Mouse (Mus musculus) CH12.LX (cell line): Measurements from ENCODE around the gene Rictor. TPM values are rescaled to one million over a fixed set of nuclear protein-coding genes. Genes with fewer than 3 reads are reported as not detected.

Source experiments
- DNase-seq: peaks from one replicate; pipeline ENCODE4 v3.0.0-alpha.2; 2013; ENCODE audit errors: extremely low read depth
- H3K27ac ChIP-seq: 2 replicates; pipeline ENCODE4 v1.5.1; 2012; ENCODE audit warnings: low read depth, mild to moderate bottlenecking, control low read depth, moderate library complexity; ENCODE audit not compliant: insufficient read depth
- H3K27me3 ChIP-seq: replicated peaks from 2 replicates; pipeline ENCODE3; 2012; ENCODE audit warnings: inconsistent platforms
- H3K36me3 ChIP-seq, 2 experiments: replicated peaks in 1 of 2; 2 replicates each; pipeline versions ENCODE3 to v1.6.1; 2012; ENCODE audit warnings: inconsistent platforms in 1 of 2, low read length in 1 of 2, mild to moderate bottlenecking in 1 of 2, mixed read lengths in 1 of 2, moderate library complexity in 1 of 2; ENCODE audit not compliant: control insufficient read depth in 1 of 2, insufficient read depth in 1 of 2
- H3K4me1 ChIP-seq, 2 experiments: 2 replicates each; pipeline ENCODE4 v1.6.1; 2012; ENCODE audit warnings: inconsistent platforms in 1 of 2, moderate library complexity in 1 of 2; ENCODE audit not compliant: insufficient read depth in 2 of 2, control insufficient read depth in 1 of 2
- H3K4me2 ChIP-seq: 2 replicates; pipeline ENCODE4 v1.6.1; 2012; ENCODE audit warnings: low read depth, mild to moderate bottlenecking, control low read depth; ENCODE audit not compliant: poor library complexity, insufficient read depth, severe bottlenecking
- H3K4me3 ChIP-seq, 3 experiments: fragments of 150-350 bp in 1 of 3; sonication (generic) in 1 of 3; replicated peaks in 1 of 3; 2 replicates each; pipeline versions ENCODE3 to v1.5.1; 2011 to 2012; ENCODE audit warnings: low read depth in 2 of 3, low read length in 2 of 3, mild to moderate bottlenecking in 2 of 3, moderate library complexity in 2 of 3, control low read depth in 1 of 3, improper control_type of control experiment in 1 of 3, inconsistent platforms in 1 of 3, mixed read lengths in 1 of 3; ENCODE audit not compliant: poor library complexity in 1 of 3
- H3K79me2 ChIP-seq: replicated peaks from 2 replicates; pipeline ENCODE4 v1.6.1; 2012; ENCODE audit warnings: mild to moderate bottlenecking, moderate library complexity; ENCODE audit not compliant: control insufficient read depth, poor library complexity, insufficient read depth, severe bottlenecking; ENCODE audit errors: extremely low read depth
- H3K9ac ChIP-seq: 2 replicates; pipeline ENCODE4 v1.6.1; 2012; ENCODE audit warnings: low read depth, mild to moderate bottlenecking, control low read depth, moderate library complexity; ENCODE audit not compliant: insufficient read depth
- H3K9me3 ChIP-seq: replicated peaks from 2 replicates; pipeline ENCODE3; 2012; ENCODE audit warnings: low read length, inconsistent platforms, mixed read lengths
- BHLHE40 ChIP-seq: IDR thresholded peaks from 2 replicates; pipeline ENCODE4 v1.6.1; 2011; ENCODE audit warnings: mild to moderate bottlenecking, low read depth, low read length, improper control_type of control experiment
- E2F4 ChIP-seq: IDR thresholded peaks from 2 replicates; pipeline ENCODE4 v1.6.1; 2011; ENCODE audit warnings: low read depth, low read length, improper control_type of control experiment; ENCODE audit not compliant: insufficient replicate concordance
- EP300 ChIP-seq: IDR thresholded peaks from 2 replicates; pipeline ENCODE4 v1.6.1; 2011; ENCODE audit warnings: low read length, improper control_type of control experiment
- GABPA ChIP-seq: IDR thresholded peaks from 2 replicates; pipeline ENCODE4 v1.6.1; 2012; ENCODE audit warnings: low read depth, low read length, improper control_type of control experiment, inconsistent platforms; ENCODE audit not compliant: insufficient replicate concordance
- HCFC1 ChIP-seq: IDR thresholded peaks from 2 replicates; pipeline ENCODE4 v1.6.1; 2012; ENCODE audit warnings: low read depth, mild to moderate bottlenecking, inconsistent platforms, low read length, improper control_type of control experiment
- JUN ChIP-seq: IDR thresholded peaks from 2 replicates; pipeline ENCODE4 v1.6.1; 2011; ENCODE audit warnings: low read depth, mild to moderate bottlenecking, low read length, improper control_type of control experiment, moderate library complexity; ENCODE audit not compliant: insufficient read depth
- KAT2A ChIP-seq: IDR thresholded peaks from 2 replicates; pipeline ENCODE4 v1.6.1; 2012; ENCODE audit warnings: low read length, improper control_type of control experiment, inconsistent platforms; ENCODE audit not compliant: insufficient replicate concordance
- MAX ChIP-seq: IDR thresholded peaks from 2 replicates; pipeline ENCODE4 v1.6.1; 2011; ENCODE audit warnings: low read length, improper control_type of control experiment
- MAZ ChIP-seq: IDR thresholded peaks from 2 replicates; pipeline ENCODE4 v1.6.1; 2012; ENCODE audit warnings: low read depth, mild to moderate bottlenecking, inconsistent platforms, low read length, improper control_type of control experiment, moderate library complexity
- MXI1 ChIP-seq: IDR thresholded peaks from 2 replicates; pipeline ENCODE4 v1.6.1; 2011; ENCODE audit warnings: mild to moderate bottlenecking, low read depth, low read length, improper control_type of control experiment
- MYC ChIP-seq: IDR thresholded peaks from 2 replicates; pipeline ENCODE4 v1.6.1; 2011; ENCODE audit warnings: low read depth, mild to moderate bottlenecking, improper control_type of control experiment, low read length
- PAX5 ChIP-seq: IDR thresholded peaks from 2 replicates; pipeline ENCODE4 v1.6.1; 2012; ENCODE audit warnings: low read length, inconsistent platforms, mixed read lengths
- RCOR1 ChIP-seq: conservative IDR thresholded peaks from 2 replicates; pipeline ENCODE4 v1.6.1; 2012; ENCODE audit warnings: low read depth, mild to moderate bottlenecking, inconsistent platforms, low read length, improper control_type of control experiment
- TBP ChIP-seq: conservative IDR thresholded peaks from 2 replicates; pipeline ENCODE4 v1.6.1; 2011; ENCODE audit warnings: low read depth, low read length, improper control_type of control experiment
- UBTF ChIP-seq: IDR thresholded peaks from 2 replicates; pipeline ENCODE4 v1.6.1; 2012; ENCODE audit warnings: low read depth, mild to moderate bottlenecking, inconsistent platforms, low read length, improper control_type of control experiment, moderate library complexity
- USF1 ChIP-seq: IDR thresholded peaks from 2 replicates; pipeline ENCODE4 v1.6.1; 2014; ENCODE audit warnings: low read depth, mild to moderate bottlenecking, inconsistent platforms, low read length, improper control_type of control experiment
- USF2 ChIP-seq: conservative IDR thresholded peaks from 2 replicates; pipeline ENCODE4 v1.6.1; 2011; ENCODE audit warnings: low read depth, low read length, improper control_type of control experiment
- ZKSCAN1 ChIP-seq: IDR thresholded peaks from 2 replicates; pipeline ENCODE4 v1.6.1; 2012; ENCODE audit warnings: low read depth, inconsistent platforms, low read length, improper control_type of control experiment, borderline replicate concordance
- ZNF384 ChIP-seq: IDR thresholded peaks from 2 replicates; pipeline ENCODE4 v1.6.1; 2012; ENCODE audit warnings: low read depth, low read length, improper control_type of control experiment, inconsistent platforms
- dilution Hi-C: fragments of 300-500 bp; cut with MboI; formaldehyde crosslinking; loops from 2 replicates; pipeline ENCODE4 v1.14.3; 2020; ENCODE audit warnings: low sequenced_read_pairs; ENCODE audit not compliant: extremely low pct_unique_long_range_greater_than_20kb, extremely low pct_ligation_motif_present
- in situ Hi-C: fragments of 300-500 bp; cut with MboI; formaldehyde crosslinking; loops from 3 replicates; pipeline ENCODE4 v1.14.3; 2019; ENCODE audit warnings: low sequenced_read_pairs, low pct_ligation_motif_present, low pct_unique_long_range_greater_than_20kb, mixed read lengths
- polyA plus RNA-seq: library from polyadenylated mRNA; unstranded; fragments of >175 nt; gene quantifications from 2 replicates; pipeline ENCODE4 v1.2.1, GENCODE M21; 2012; ENCODE audit warnings: low read depth; ENCODE audit not compliant: insufficient read length
- total RNA-seq, 2 experiments: library from RNA; depleted of rRNA; stranded (reverse); fragments of 300-350 nt in 1 of 2; fragments of >200 nt in 1 of 2; gene quantifications; 2 replicates each; pipeline ENCODE4 v1.2.3; 2012 to 2014

Gene Rictor
- total and polyA plus RNA-seq, 3 experiments = 7.1 to 8.0 (median 7.4) TPM

DNA sequence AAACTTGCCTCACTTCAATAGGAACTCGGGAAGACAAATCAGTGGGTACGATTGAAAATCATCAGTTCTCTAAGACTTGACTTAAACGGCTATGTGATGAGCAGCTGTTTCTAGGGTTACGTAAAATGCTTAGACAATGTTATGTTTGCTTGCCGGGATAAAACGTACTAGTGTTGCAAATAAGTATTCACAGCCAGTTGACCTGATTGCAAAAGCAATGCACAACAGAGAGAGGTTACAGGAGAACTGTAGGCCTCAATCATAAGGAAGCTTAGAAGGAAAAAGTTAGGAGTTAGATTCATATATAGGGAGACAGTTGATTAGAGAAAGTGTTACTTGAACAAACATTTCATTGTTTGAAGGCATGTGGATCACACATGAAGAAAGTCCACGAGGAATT lies 2.2 kb downstream of the Rictor start:
- H3K4me1 ChIP-seq = peaks cover 2 to 37% of the 10 kb centered on the region in 2 experiments; a peak in 2 of 4 replicates
- H3K79me2 ChIP-seq = peaks cover 47% of the 10 kb centered on the region
- TF ChIP-seq MYC = no peak
- TF ChIP-seq JUN = no peak
- H3K27me3 ChIP-seq = peaks cover 6% of the 10 kb centered on the region
- no peak overlapping the region for H3K9ac ChIP-seq
- in situ Hi-C loops = no loop called here
- H3K36me3 ChIP-seq = peaks cover 0 to 10% of the 10 kb centered on the region in 2 experiments
- H3K9me3 ChIP-seq = no peaks in the 10 kb centered on the region
- H3K4me2 ChIP-seq = 0 out of 2 replicates have a peak overlapping the region, but pooled peaks have one; percentile 29
- DNase-seq = no peak
- no peak overlapping the region for H3K4me3 ChIP-seq
- dilution Hi-C loops = no loop called here
- no peak overlapping the region for H3K27ac ChIP-seq

DNA sequence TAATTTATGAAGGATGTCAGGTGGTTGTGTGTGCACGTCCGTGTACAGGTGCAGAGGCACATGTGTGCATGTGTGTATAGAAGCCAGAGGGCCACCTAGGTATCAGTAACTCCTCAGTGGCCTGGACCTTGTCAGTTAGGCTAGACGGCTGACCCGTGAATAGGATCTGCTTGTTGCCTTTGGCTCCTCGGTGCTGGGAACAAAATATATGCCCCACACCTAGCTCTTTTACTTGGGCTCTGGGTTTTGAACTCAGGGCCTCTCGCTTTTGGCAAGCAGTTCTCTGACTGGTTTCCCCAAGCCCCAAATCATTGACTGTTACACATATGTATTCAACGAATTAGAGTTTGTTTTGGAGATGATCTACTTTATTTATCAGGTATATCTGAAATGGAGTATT lies 3.0 kb downstream of the Rictor start:
- in situ Hi-C loops (no loop called here), dilution Hi-C loops (no loop called here)
- peaks cover 2 to 29% of the 10 kb centered on the region in 2 experiments; a peak in 2 of 4 replicates for H3K4me1 ChIP-seq
- H3K27me3 ChIP-seq = peaks cover 5% of the 10 kb centered on the region
- no peak for DNase-seq
- H3K4me3 ChIP-seq = no peak overlapping the region
- no peaks in the 10 kb centered on the region for H3K9me3 ChIP-seq
- peaks cover 0 to 10% of the 10 kb centered on the region in 2 experiments for H3K36me3 ChIP-seq
- H3K27ac ChIP-seq = no peak overlapping the region
- H3K9ac ChIP-seq = no peak overlapping the region
- no peak overlapping the region for H3K4me2 ChIP-seq
- TF ChIP-seq RCOR1 (no peak), HCFC1 (no peak), TBP (no peak), USF1 (no peak), ZNF384 (no peak), EP300 (no peak), E2F4 (no peak), ZKSCAN1 (no peak), MAX (no peak), MAZ (no peak), UBTF (no peak), GABPA (no peak), USF2 (no peak), BHLHE40 (no peak), MXI1 (no peak), KAT2A (no peak), PAX5 (no peak), JUN (no peak)
- H3K79me2 ChIP-seq = peaks cover 47% of the 10 kb centered on the region
